ENCODE assay signal across 8 mouse cellular contexts in the genomic region with DNA sequence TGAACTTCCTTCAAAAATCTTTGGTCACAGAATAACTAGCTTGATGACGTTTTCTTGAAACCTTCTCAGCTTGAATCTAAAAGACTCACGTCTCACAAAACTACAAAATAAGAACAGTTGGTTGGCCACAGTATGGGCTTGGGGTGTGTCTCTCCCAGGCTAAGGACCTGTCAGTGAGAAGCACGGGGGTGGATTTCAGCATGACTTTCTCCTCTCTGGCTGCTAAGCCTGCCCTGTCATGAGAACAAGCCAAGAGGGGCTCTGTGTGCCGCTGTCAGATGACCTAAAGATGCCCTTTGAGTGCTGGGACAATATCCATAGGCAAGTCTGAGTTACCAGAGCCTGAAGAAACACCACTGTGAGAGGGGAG. TPM values are rescaled to one million over a fixed set of nuclear protein-coding genes. Genes with fewer than 3 reads are reported as not detected.
A peak's percentile ranks its signal among the peaks of the same experiment; 100 is the strongest.
DNase-seq lines count a peak whose midpoint lies in the region; ATAC-seq lines count a peak whose summit lies in the region.

No protein-coding gene starts in this region.

- whole genome bisulfite sequencing in heart, embryonic 16.5 days: 15% methylated on average over 4 of the region's 4 CpGs
- 38% methylated on average over 4 of the region's 4 CpGs for WGBS in kidney, embryonic 14.5 days

- no peak; the same call in 1 of the 2 replicates for ATAC-seq in heart, embryonic 16.5 days (replicated peaks; ENCODE audit: extremely low read depth, insufficient read depth, low FRiP score)
- peak; percentile 50; the same call in 1 of the 2 replicates for ATAC-seq in kidney, embryonic 14.5 days (ENCODE audit: low FRiP score, low TSS enrichment)

- no peak for DNase-seq in heart, postnatal 25 days (ENCODE audit: low spot score)
- peak; percentile 59 for DNase-seq in thymus, postnatal 0 days (ENCODE audit: low spot score)
- DNase-seq in thymus, adult 18-20 months: no peak
- DNase-seq in thymus, postnatal 4 days: peak; percentile 46
- DNase-seq in cerebellum, adult 9-10 months: no peak
- no peak for DNase-seq in right cerebral cortex, postnatal 25 days

- no peak overlapping the region for H3K4me3 ChIP-seq in heart, embryonic 16.5 days (ENCODE audit: low read length)
- H3K4me3 ChIP-seq in kidney, embryonic 14.5 days (ENCODE audit: low read length): no peak overlapping the region

- peaks cover 12% of the 10 kb centered on the region for H3K4me1 ChIP-seq in heart, embryonic 16.5 days (ENCODE audit: control insufficient read depth, insufficient read depth, low read length)
- 0 out of 2 replicates have a peak, but pooled peaks cover 2% of the 10 kb centered on the region for H3K4me1 ChIP-seq in kidney, embryonic 14.5 days (ENCODE audit: control insufficient read depth, insufficient read depth, low read length)

- peak overlapping the region; percentile 5; the same call in 1 of the 2 replicates for H3K9ac ChIP-seq in heart, embryonic 16.5 days (ENCODE audit: low read length)
- H3K9ac ChIP-seq in kidney, embryonic 14.5 days (ENCODE audit: low read depth, low read length): no peak overlapping the region

- no peaks in the 10 kb centered on the region for H3K27me3 ChIP-seq in heart, embryonic 16.5 days (ENCODE audit: control insufficient read depth, insufficient read depth, low read length)
- H3K27me3 ChIP-seq in kidney, embryonic 14.5 days (ENCODE audit: control insufficient read depth, insufficient read depth, low read length): no peaks in the 10 kb centered on the region

- no peaks in the 10 kb centered on the region for H3K9me3 ChIP-seq in heart, embryonic 16.5 days (replicated peaks; ENCODE audit: control insufficient read depth, low read length)
- no peaks in the 10 kb centered on the region for H3K9me3 ChIP-seq in kidney, embryonic 14.5 days (ENCODE audit: control insufficient read depth, low read length)

- no peaks in the 10 kb centered on the region for H3K36me3 ChIP-seq in heart, embryonic 16.5 days (ENCODE audit: control insufficient read depth, insufficient read depth)
- no peaks in the 10 kb centered on the region for H3K36me3 ChIP-seq in kidney, embryonic 14.5 days (ENCODE audit: control insufficient read depth, insufficient read depth, low read length)

- H3K4me2 ChIP-seq in heart, embryonic 16.5 days (ENCODE audit: low read depth, low read length): no peak overlapping the region
- no peak overlapping the region for H3K4me2 ChIP-seq in kidney, embryonic 14.5 days (replicated peaks; ENCODE audit: low read depth, low read length)

- intact Hi-C loops in heart, postnatal 25 days (cut with DNase I): loop anchor here (1.0 to 2.0 kb wide), 2 partner anchors 30 to 69 kb away; no protein-coding TSS in a partner anchor

- H3K27ac ChIP-seq in heart, embryonic 16.5 days (ENCODE audit: low read length): peak overlapping the region; percentile 33
- H3K27ac ChIP-seq in kidney, embryonic 14.5 days (ENCODE audit: low read depth, low read length): peak overlapping the region; percentile 62; the same call in 1 of the 2 replicates

RNA-seq across cellular contexts. Expression of gene Rpia, which starts 20.5 kb away (rescaled TPM):
- polyA plus RNA-seq in heart, embryonic 16.5 days (2015; fragmentation: Nextera tagmentation; extraction: Ambion mirVana): 1.1 and 1.6 TPM in 2 replicates
- total RNA-seq in heart, postnatal 25 days (2021): 10 to 100 TPM; 11.3 to 13.9 TPM
- 3.6 and 5.1 TPM in 2 replicates for polyA plus RNA-seq in thymus, postnatal 0 days (2015; fragmentation: Nextera tagmentation; extraction: Ambion mirVana)
- polyA plus RNA-seq in kidney, embryonic 14.5 days (2014; fragmentation: Nextera tagmentation; extraction: Ambion mirVana): 3.2 and 5.5 TPM in 2 replicates

RNA-seq across cellular contexts. Expression of gene Eif2ak3, which starts 31.8 kb away (rescaled TPM):
- polyA plus RNA-seq in heart, embryonic 16.5 days (2015; fragmentation: Nextera tagmentation; extraction: Ambion mirVana): 6.3 and 6.5 TPM in 2 replicates
- 1 to 10 TPM; 7.9 to 9.3 TPM for total RNA-seq in heart, postnatal 25 days (2021)
- 17.4 and 18.0 TPM in 2 replicates for polyA plus RNA-seq in thymus, postnatal 0 days (2015; fragmentation: Nextera tagmentation; extraction: Ambion mirVana)
- polyA plus RNA-seq in kidney, embryonic 14.5 days (2014; fragmentation: Nextera tagmentation; extraction: Ambion mirVana): 5.2 and 9.8 TPM in 2 replicates

Comparison
In these comparisons a context has a peak if more than half of its experiments do, and no peak if none do; other contexts are left out.
1. DNase-seq: peak in thymus, postnatal 0 days (single experiment) and thymus, postnatal 4 days (single experiment); none in heart, postnatal 25 days (single experiment), thymus, adult 18-20 months (0 of 2), cerebellum, adult 9-10 months (single experiment) and right cerebral cortex, postnatal 25 days (single experiment).